Mouse (Mus musculus) CH12.LX (cell line): ENCODE data around the gene Fam166a. TPM values are rescaled to one million over a fixed set of nuclear protein-coding genes. Genes with fewer than 3 reads are reported as not detected.

Source experiments
- polyA plus RNA-seq: library from polyadenylated mRNA; unstranded; fragments of >175 nt; gene quantifications from 2 replicates; pipeline ENCODE4 v1.2.1, GENCODE M21; 2012; ENCODE audit warnings: low read depth; ENCODE audit not compliant: insufficient read length
- total RNA-seq, 2 experiments: library from RNA; depleted of rRNA; stranded (reverse); fragments of 300-350 nt in 1 of 2; fragments of >200 nt in 1 of 2; gene quantifications; 2 replicates each; pipeline ENCODE4 v1.2.3; 2012 to 2014

Gene Fam166a
- total and polyA plus RNA-seq, 3 experiments: 0.38 to 23.4 TPM; not detected in 1

Other genes with a start within 250 kb of the Fam166a start
Only the 20 nearest of the 32 such genes appear.
- 4.6 and 5.0 TPM in 2 replicates for gene Noxa1, start 123.6 kb upstream of the Fam166a start, total RNA-seq (2012; rRNA removed)
- 6.1 and 6.4 TPM in 2 replicates for gene Noxa1, start 123.6 kb upstream of the Fam166a start, total RNA-seq (2014; rRNA removed)
- gene Noxa1, start 123.6 kb upstream of the Fam166a start, polyA plus RNA-seq: 4.0 and 6.3 TPM in 2 replicates
- gene Nrarp, start 38.0 kb upstream of the Fam166a start, total RNA-seq (2012; rRNA removed): 3.1 TPM in 2 replicates
- 0.24 and 0.35 TPM in 2 replicates for gene Nrarp, start 38.0 kb upstream of the Fam166a start, total RNA-seq (2014; rRNA removed)
- gene Nrarp, start 38.0 kb upstream of the Fam166a start, polyA plus RNA-seq: 0.14 and 0.20 TPM in 2 replicates
- 17.5 and 20.4 TPM in 2 replicates for gene Tor4a, start 21.9 kb upstream of the Fam166a start, total RNA-seq (2012; rRNA removed)
- gene Tor4a, start 21.9 kb upstream of the Fam166a start, total RNA-seq (2014; rRNA removed): 12.6 and 13.1 TPM in 2 replicates
- gene Tor4a, start 21.9 kb upstream of the Fam166a start, polyA plus RNA-seq: 15.3 TPM in 2 replicates
- 57.0 and 58.7 TPM in 2 replicates for gene Nelfb, start 7.3 kb upstream of the Fam166a start, total RNA-seq (2012; rRNA removed)
- gene Nelfb, start 7.3 kb upstream of the Fam166a start, total RNA-seq (2014; rRNA removed): 42.0 and 53.6 TPM in 2 replicates
- 52.5 and 58.0 TPM in 2 replicates for gene Nelfb, start 7.3 kb upstream of the Fam166a start, polyA plus RNA-seq
- gene Stpg3, start 4.1 kb upstream of the Fam166a start, total RNA-seq (2012; rRNA removed): not detected in 2 replicates
- not detected in 2 replicates for gene Stpg3, start 4.1 kb upstream of the Fam166a start, total RNA-seq (2014; rRNA removed)
- gene Stpg3, start 4.1 kb upstream of the Fam166a start, polyA plus RNA-seq: not detected in 2 replicates
- 356 and 564 TPM in 2 replicates for gene Tubb4b, start 6.0 kb downstream of the Fam166a start, total RNA-seq (2012; rRNA removed)
- gene Tubb4b, start 6.0 kb downstream of the Fam166a start, total RNA-seq (2014; rRNA removed): 592 and 605 TPM in 2 replicates
- 490 and 520 TPM in 2 replicates for gene Tubb4b, start 6.0 kb downstream of the Fam166a start, polyA plus RNA-seq
- gene Slc34a3, start 15.6 kb downstream of the Fam166a start, total RNA-seq (2012; rRNA removed): not detected in 2 replicates
- gene Slc34a3, start 15.6 kb downstream of the Fam166a start, total RNA-seq (2014; rRNA removed): not detected in 2 replicates
- not detected in 2 replicates for gene Slc34a3, start 15.6 kb downstream of the Fam166a start, polyA plus RNA-seq
- gene Rnf224, start 18.0 kb downstream of the Fam166a start, total RNA-seq (2012; rRNA removed): not detected in 2 replicates
- gene Rnf224, start 18.0 kb downstream of the Fam166a start, total RNA-seq (2014; rRNA removed): not detected in 2 replicates
- gene Rnf224, start 18.0 kb downstream of the Fam166a start, polyA plus RNA-seq: not detected in 2 replicates
- gene Rnf208, start 23.5 kb downstream of the Fam166a start, total RNA-seq (2012; rRNA removed): 0.92 and 1.7 TPM in 2 replicates
- 0.24 and 0.34 TPM in 2 replicates for gene Rnf208, start 23.5 kb downstream of the Fam166a start, total RNA-seq (2014; rRNA removed)
- 0.78 and 1.4 TPM in 2 replicates for gene Rnf208, start 23.5 kb downstream of the Fam166a start, polyA plus RNA-seq
- not detected in 2 replicates for gene Cysrt1, start 23.7 kb downstream of the Fam166a start, total RNA-seq (2012; rRNA removed)
- not detected in 2 replicates for gene Cysrt1, start 23.7 kb downstream of the Fam166a start, total RNA-seq (2014; rRNA removed)
- not detected in 2 replicates for gene Cysrt1, start 23.7 kb downstream of the Fam166a start, polyA plus RNA-seq
- 8.9 and 9.5 TPM in 2 replicates for gene AL732309.1, start 28.1 kb downstream of the Fam166a start, total RNA-seq (2012; rRNA removed)
- 6.7 and 9.6 TPM in 2 replicates for gene AL732309.1, start 28.1 kb downstream of the Fam166a start, total RNA-seq (2014; rRNA removed)
- 3.5 and 4.5 TPM in 2 replicates for gene AL732309.1, start 28.1 kb downstream of the Fam166a start, polyA plus RNA-seq
- 22.7 and 28.3 TPM in 2 replicates for gene Tmem203, start 36.7 kb downstream of the Fam166a start, total RNA-seq (2012; rRNA removed)
- gene Tmem203, start 36.7 kb downstream of the Fam166a start, total RNA-seq (2014; rRNA removed): 18.4 and 21.2 TPM in 2 replicates
- 14.5 and 21.5 TPM in 2 replicates for gene Tmem203, start 36.7 kb downstream of the Fam166a start, polyA plus RNA-seq
- gene Tprn, start 43.9 kb downstream of the Fam166a start, total RNA-seq (2012; rRNA removed): 13.1 and 14.3 TPM in 2 replicates
- 7.0 and 8.2 TPM in 2 replicates for gene Tprn, start 43.9 kb downstream of the Fam166a start, total RNA-seq (2014; rRNA removed)
- 17.0 and 19.3 TPM in 2 replicates for gene Tprn, start 43.9 kb downstream of the Fam166a start, polyA plus RNA-seq
- 80.6 and 98.5 TPM in 2 replicates for gene Ssna1, start 53.7 kb downstream of the Fam166a start, total RNA-seq (2012; rRNA removed)
- gene Ssna1, start 53.7 kb downstream of the Fam166a start, total RNA-seq (2014; rRNA removed): 72.9 and 82.0 TPM in 2 replicates
- 51.4 and 74.9 TPM in 2 replicates for gene Ssna1, start 53.7 kb downstream of the Fam166a start, polyA plus RNA-seq
- 13.6 and 14.5 TPM in 2 replicates for gene Anapc2, start 53.7 kb downstream of the Fam166a start, total RNA-seq (2012; rRNA removed)
- gene Anapc2, start 53.7 kb downstream of the Fam166a start, total RNA-seq (2014; rRNA removed): 9.6 and 13.0 TPM in 2 replicates
- gene Anapc2, start 53.7 kb downstream of the Fam166a start, polyA plus RNA-seq: 48.7 and 55.2 TPM in 2 replicates
- not detected in 2 replicates for gene Tmem210, start 69.4 kb downstream of the Fam166a start, total RNA-seq (2012; rRNA removed)
- gene Tmem210, start 69.4 kb downstream of the Fam166a start, total RNA-seq (2014; rRNA removed): not detected in 2 replicates
- not detected in 2 replicates for gene Tmem210, start 69.4 kb downstream of the Fam166a start, polyA plus RNA-seq
- gene Lrrc26, start 71.2 kb downstream of the Fam166a start, total RNA-seq (2012; rRNA removed): not detected in 2 replicates
- not detected in 2 replicates for gene Lrrc26, start 71.2 kb downstream of the Fam166a start, total RNA-seq (2014; rRNA removed)
- not detected in 2 replicates for gene Lrrc26, start 71.2 kb downstream of the Fam166a start, polyA plus RNA-seq
- 0.04 and 0.17 TPM in 2 replicates for gene Grin1, start 100.4 kb downstream of the Fam166a start, total RNA-seq (2012; rRNA removed)
- 0.08 and 0.36 TPM in 2 replicates for gene Grin1, start 100.4 kb downstream of the Fam166a start, total RNA-seq (2014; rRNA removed)
- 0.06 TPM in 1 of 2 replicates, not detected in the other for gene Grin1, start 100.4 kb downstream of the Fam166a start, polyA plus RNA-seq
- 45.7 and 58.1 TPM in 2 replicates for gene Man1b1, start 113.6 kb downstream of the Fam166a start, total RNA-seq (2012; rRNA removed)
- gene Man1b1, start 113.6 kb downstream of the Fam166a start, total RNA-seq (2014; rRNA removed): 39.3 and 41.8 TPM in 2 replicates
- 68.8 and 69.3 TPM in 2 replicates for gene Man1b1, start 113.6 kb downstream of the Fam166a start, polyA plus RNA-seq
- gene Dpp7, start 137.6 kb downstream of the Fam166a start, total RNA-seq (2012; rRNA removed): 21.0 and 36.0 TPM in 2 replicates
- 16.2 and 19.4 TPM in 2 replicates for gene Dpp7, start 137.6 kb downstream of the Fam166a start, total RNA-seq (2014; rRNA removed)
- gene Dpp7, start 137.6 kb downstream of the Fam166a start, polyA plus RNA-seq: 20.9 and 22.7 TPM in 2 replicates